Mouse (Mus musculus): ENCODE results near the gene Opcml. TPM values are rescaled to one million over a fixed set of nuclear protein-coding genes. Genes with fewer than 3 reads are reported as not detected.

The Opcml gene
- polyA plus RNA-seq, 1 experiment from 2014 or later, result 0.97 TPM

DNA sequence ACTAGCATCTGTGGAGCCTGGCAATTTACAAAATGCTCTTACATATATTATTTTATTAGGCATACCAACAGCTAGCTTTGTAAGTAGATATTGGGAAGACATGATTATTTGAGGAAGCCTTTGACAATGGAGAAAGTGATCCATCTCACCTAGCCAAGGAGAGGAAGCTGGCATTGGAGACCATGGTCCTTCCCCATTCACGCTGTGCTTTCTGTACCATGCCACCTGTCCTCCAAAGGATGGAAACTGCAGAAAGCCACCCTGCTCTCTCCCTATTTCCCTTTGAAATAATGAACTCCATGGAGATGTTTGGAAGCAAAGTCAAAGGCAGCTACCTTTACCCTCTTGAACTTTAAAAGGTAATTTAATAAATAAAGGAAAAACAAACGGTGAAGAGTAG lies 570.1 kb downstream of the Opcml start:
- no peak overlapping the region for H3K4me2 ChIP-seq (ENCODE audit: low read length)
- no peak for ATAC-seq (replicated peaks; ENCODE audit: low FRiP score, low read depth)
- H3K36me3 ChIP-seq (ENCODE audit: insufficient read depth, low read length), result no peaks in the 10 kb centered on the region
- no peak overlapping the region for H3K4me3 ChIP-seq (replicated peaks; ENCODE audit: low read depth, low read length)
- no peak overlapping the region for H3K27ac ChIP-seq
- H3K27me3 ChIP-seq (ENCODE audit: insufficient read depth, low read length), result no peaks in the 10 kb centered on the region
- H3K9me3 ChIP-seq (replicated peaks; ENCODE audit: low read length), result no peaks in the 10 kb centered on the region
- DNase-seq (ENCODE audit: low spot score), result no peak
- 63% methylated on average over 2 of the region's 2 CpGs for WGBS
- TF ChIP-seq CTCF (IDR thresholded peaks at IDR 0.05; ENCODE audit: low read depth), result no peak
- no peaks in the 10 kb centered on the region for H3K4me1 ChIP-seq (replicated peaks; ENCODE audit: insufficient read depth, low read length)
- no peak overlapping the region for H3K9ac ChIP-seq (ENCODE audit: low read depth, low read length)

DNA sequence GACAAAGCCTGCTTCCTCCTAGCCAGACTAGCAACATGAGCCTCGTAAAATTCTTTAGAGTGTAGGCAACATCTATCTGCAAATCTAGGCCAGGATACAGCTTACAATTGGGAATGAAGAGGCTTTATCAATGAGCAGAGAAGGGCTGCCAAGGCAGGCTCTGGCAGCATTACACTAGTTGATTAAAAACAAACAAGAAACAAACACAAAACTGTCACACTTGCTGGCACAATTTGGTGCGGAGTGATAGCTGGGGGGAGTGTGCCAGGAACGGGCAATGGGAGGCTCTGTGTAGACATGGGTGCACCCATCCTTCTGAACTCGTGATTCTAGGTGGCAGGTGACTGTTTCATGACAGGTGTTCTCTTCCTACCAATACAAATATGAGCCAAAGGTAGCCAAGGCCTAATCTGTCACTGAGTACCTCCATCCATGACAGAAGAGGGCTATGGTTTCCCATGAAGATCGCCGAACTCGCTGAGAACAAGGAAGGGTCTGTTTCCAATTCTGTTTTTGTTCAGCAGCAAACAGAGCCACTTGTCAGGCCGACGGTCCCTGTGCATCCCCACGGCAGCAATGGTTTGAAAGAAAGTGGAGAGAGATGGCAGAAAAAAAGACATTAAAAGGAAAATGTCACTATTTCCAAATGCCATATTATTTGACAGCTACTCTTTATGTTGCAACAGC lies 574.0 kb downstream of the Opcml start:
- Histone ChIP-seq H3K9me3 (replicated peaks; ENCODE audit: low read length) (no peaks in the 10 kb centered on the region), H3K27ac (no peak overlapping the region), H3K27me3 (ENCODE audit: insufficient read depth, low read length) (no peaks in the 10 kb centered on the region), H3K4me1 (replicated peaks; ENCODE audit: insufficient read depth, low read length) (no peaks in the 10 kb centered on the region), H3K9ac (ENCODE audit: low read depth, low read length) (no peak overlapping the region), H3K4me2 (ENCODE audit: low read length) (no peak overlapping the region), H3K4me3 (replicated peaks; ENCODE audit: low read depth, low read length) (no peak overlapping the region), H3K36me3 (ENCODE audit: insufficient read depth, low read length) (no peaks in the 10 kb centered on the region)
- DNase-seq (ENCODE audit: low spot score) (no peak), ATAC-seq (replicated peaks; ENCODE audit: low FRiP score, low read depth) (no peak)
- no peak for TF ChIP-seq CTCF (IDR thresholded peaks at IDR 0.05; ENCODE audit: low read depth)
- WGBS, result 79% methylated on average over 10 of the region's 10 CpGs

- WGBS, result 78% methylated on average over 2 of the region's 2 CpGs
These were observed 574.5 kb downstream of the Opcml start for GRCm38 (mm10) chr9:28365160-28365473.

GRCm38 (mm10) chr9:28386527-28387175 lies 596.1 kb downstream of the Opcml start:
- H3K4me2 ChIP-seq (ENCODE audit: low read length), result no peak overlapping the region
- no peaks in the 10 kb centered on the region for H3K27me3 ChIP-seq (ENCODE audit: insufficient read depth, low read length)
- H3K4me1 ChIP-seq (replicated peaks; ENCODE audit: insufficient read depth, low read length), result no peaks in the 10 kb centered on the region
- no peaks in the 10 kb centered on the region for H3K9me3 ChIP-seq (replicated peaks; ENCODE audit: low read length)
- H3K4me3 ChIP-seq (replicated peaks; ENCODE audit: low read depth, low read length), result no peak overlapping the region
- DNase-seq (ENCODE audit: low spot score) (peak; percentile 19), ATAC-seq (replicated peaks; ENCODE audit: low FRiP score, low read depth) (no peak)
- no peak overlapping the region for H3K9ac ChIP-seq (ENCODE audit: low read depth, low read length)
- 34% methylated on average over 5 of the region's 5 CpGs for WGBS
- H3K36me3 ChIP-seq (ENCODE audit: insufficient read depth, low read length), result no peaks in the 10 kb centered on the region
- TF ChIP-seq CTCF (IDR thresholded peaks at IDR 0.05; ENCODE audit: low read depth), result no peak
- no peak overlapping the region for H3K27ac ChIP-seq

More at GRCm38 (mm10) chr9:28365160-28365473, 574.5 kb downstream of the Opcml start:
- no peak for ATAC-seq (replicated peaks; ENCODE audit: low FRiP score, low read depth)
- Histone ChIP-seq H3K9ac (ENCODE audit: low read depth, low read length) (no peak overlapping the region), H3K9me3 (replicated peaks; ENCODE audit: low read length) (no peaks in the 10 kb centered on the region), H3K4me3 (replicated peaks; ENCODE audit: low read depth, low read length) (no peak overlapping the region), H3K27me3 (ENCODE audit: insufficient read depth, low read length) (no peaks in the 10 kb centered on the region), H3K4me2 (ENCODE audit: low read length) (no peak overlapping the region), H3K4me1 (replicated peaks; ENCODE audit: insufficient read depth, low read length) (no peaks in the 10 kb centered on the region), H3K36me3 (ENCODE audit: insufficient read depth, low read length) (no peaks in the 10 kb centered on the region), H3K27ac (no peak overlapping the region)
- no peak for TF ChIP-seq CTCF (IDR thresholded peaks at IDR 0.05; ENCODE audit: low read depth)
- DNase-seq (ENCODE audit: low spot score), result no peak

GRCm38 (mm10) chr9:28395222-28395621 lies 604.6 kb downstream of the Opcml start:
- H3K4me2 ChIP-seq (ENCODE audit: low read length), result no peak overlapping the region
- H3K9me3 ChIP-seq (replicated peaks; ENCODE audit: low read length), result no peaks in the 10 kb centered on the region
- WGBS, result 37% methylated on average over 3 of the region's 3 CpGs
- H3K27me3 ChIP-seq (ENCODE audit: insufficient read depth, low read length), result no peaks in the 10 kb centered on the region
- no peak overlapping the region for H3K9ac ChIP-seq (ENCODE audit: low read depth, low read length)
- ATAC-seq (replicated peaks; ENCODE audit: low FRiP score, low read depth) (no peak), DNase-seq (ENCODE audit: low spot score) (no peak)
- H3K27ac ChIP-seq, result no peak overlapping the region
- H3K36me3 ChIP-seq (ENCODE audit: insufficient read depth, low read length), result no peaks in the 10 kb centered on the region
- TF ChIP-seq CTCF (IDR thresholded peaks at IDR 0.05; ENCODE audit: low read depth), result no peak
- H3K4me3 ChIP-seq (replicated peaks; ENCODE audit: low read depth, low read length), result no peak overlapping the region
- H3K4me1 ChIP-seq (replicated peaks; ENCODE audit: insufficient read depth, low read length), result no peaks in the 10 kb centered on the region

DNA sequence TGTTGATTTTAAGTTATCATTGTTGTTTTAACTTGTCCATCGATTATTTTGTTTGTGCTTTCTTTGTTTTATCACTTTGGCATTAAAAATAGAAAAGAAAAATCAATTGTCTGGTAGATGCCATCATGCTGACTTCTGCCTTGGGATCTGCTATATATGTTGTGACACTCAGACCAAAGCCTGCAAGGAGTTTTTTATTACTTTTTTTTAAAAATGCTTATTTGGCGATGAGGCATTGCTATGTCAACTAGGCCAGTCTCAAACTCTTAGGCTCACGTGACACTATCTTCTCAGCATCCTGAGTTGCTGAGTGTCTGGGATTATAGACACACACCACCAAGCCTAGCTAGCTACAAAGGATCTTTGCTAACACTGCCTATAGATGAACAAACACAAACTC lies 605.1 kb downstream of the Opcml start:
- H3K4me2 ChIP-seq (ENCODE audit: low read length), result no peak overlapping the region
- H3K9ac ChIP-seq (ENCODE audit: low read depth, low read length), result no peak overlapping the region
- H3K27ac ChIP-seq, result no peak overlapping the region
- WGBS, result 77% methylated on average over 3 of the region's 3 CpGs
- no peaks in the 10 kb centered on the region for H3K4me1 ChIP-seq (replicated peaks; ENCODE audit: insufficient read depth, low read length)
- ATAC-seq (replicated peaks; ENCODE audit: low FRiP score, low read depth), result no peak
- no peak overlapping the region for H3K4me3 ChIP-seq (replicated peaks; ENCODE audit: low read depth, low read length)
- TF ChIP-seq CTCF (IDR thresholded peaks at IDR 0.05; ENCODE audit: low read depth), result no peak
- H3K27me3 ChIP-seq (ENCODE audit: insufficient read depth, low read length), result no peaks in the 10 kb centered on the region
- H3K36me3 ChIP-seq (ENCODE audit: insufficient read depth, low read length), result no peaks in the 10 kb centered on the region
- H3K9me3 ChIP-seq (replicated peaks; ENCODE audit: low read length), result no peaks in the 10 kb centered on the region
- no peak for DNase-seq (ENCODE audit: low spot score)

Measured in kidney, postnatal 0 days (tissue).